Mouse (Mus musculus): Measurements from ENCODE around the gene B230217C12Rik. TPM values are rescaled to one million over a fixed set of nuclear protein-coding genes. Genes with fewer than 3 reads are reported as not detected.

B230217C12Rik gene
- polyA plus RNA-seq, 1 experiment from 2014 or later: 8.3 TPM

- H3K27ac ChIP-seq (ENCODE audit: low read depth, low read length): no peak overlapping the region
- H3K27me3 ChIP-seq (ENCODE audit: control insufficient read depth, insufficient read depth, low read length): no peaks in the 10 kb centered on the region
- peaks cover 5% of the 10 kb centered on the region for H3K4me1 ChIP-seq (ENCODE audit: control insufficient read depth, insufficient read depth, low read length)
- 84% methylated on average over 9 of the region's 9 CpGs for WGBS (ENCODE audit: insufficient replicate concordance)
- ATAC-seq (replicated peaks; ENCODE audit: insufficient number of reproducible peaks, low FRiP score, low TSS enrichment): no peak
- H3K4me2 ChIP-seq: no peak overlapping the region
- no peak overlapping the region for H3K9ac ChIP-seq (ENCODE audit: low read depth, low read length)
- H3K36me3 ChIP-seq (ENCODE audit: control insufficient read depth, insufficient read depth, low read length): peaks cover 14% of the 10 kb centered on the region; the same call in 1 of the 2 replicates
- H3K9me3 ChIP-seq (replicated peaks; ENCODE audit: control insufficient read depth, low read length): no peaks in the 10 kb centered on the region
- H3K4me3 ChIP-seq (ENCODE audit: low read depth, low read length): no peak overlapping the region
These were observed 14.6 kb upstream of the B230217C12Rik start for GRCm38 (mm10) chr11:97825971-97826370.

- Histone ChIP-seq H3K4me3 (ENCODE audit: low read depth, low read length) (no peak overlapping the region), H3K4me1 (ENCODE audit: control insufficient read depth, insufficient read depth, low read length) (peaks cover 1% of the 10 kb centered on the region; the same call in 1 of the 2 replicates), H3K36me3 (ENCODE audit: control insufficient read depth, insufficient read depth, low read length) (peaks cover 14% of the 10 kb centered on the region; the same call in 1 of the 2 replicates), H3K4me2 (no peak overlapping the region), H3K9ac (ENCODE audit: low read depth, low read length) (no peak overlapping the region), H3K9me3 (replicated peaks; ENCODE audit: control insufficient read depth, low read length) (no peaks in the 10 kb centered on the region), H3K27me3 (ENCODE audit: control insufficient read depth, insufficient read depth, low read length) (no peaks in the 10 kb centered on the region), H3K27ac (ENCODE audit: low read depth, low read length) (no peak overlapping the region)
- ATAC-seq (replicated peaks; ENCODE audit: insufficient number of reproducible peaks, low FRiP score, low TSS enrichment): no peak
- WGBS (ENCODE audit: insufficient replicate concordance): 61% methylated on average over 7 of the region's 7 CpGs
These were observed 14.2 kb upstream of the B230217C12Rik start for GRCm38 (mm10) chr11:97826414-97826813.

DNA sequence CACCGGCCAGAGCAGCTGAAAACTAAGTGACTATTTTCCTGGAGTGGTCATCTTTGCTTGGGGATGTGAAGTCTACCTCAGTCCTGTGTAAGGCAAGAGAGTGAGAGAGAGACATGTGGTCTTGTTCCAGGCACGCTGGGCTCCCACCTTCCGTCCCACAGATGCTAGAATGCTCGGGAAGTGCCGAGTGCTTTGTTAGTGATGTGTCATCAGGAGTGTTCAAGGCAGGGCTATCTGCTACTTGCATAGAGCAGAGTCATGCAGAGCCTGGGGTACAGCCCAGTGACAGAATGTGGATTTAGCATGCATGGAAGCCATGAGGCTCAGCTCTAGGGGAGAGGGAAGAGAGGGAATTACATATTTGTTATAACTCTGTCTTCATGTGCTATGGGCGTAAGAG lies 12.9 kb upstream of the B230217C12Rik start:
- H3K27me3 ChIP-seq (ENCODE audit: control insufficient read depth, insufficient read depth, low read length): no peaks in the 10 kb centered on the region
- H3K36me3 ChIP-seq (ENCODE audit: control insufficient read depth, insufficient read depth, low read length): peaks cover 14% of the 10 kb centered on the region; the same call in 1 of the 2 replicates
- H3K4me1 ChIP-seq (ENCODE audit: control insufficient read depth, insufficient read depth, low read length): no peaks in the 10 kb centered on the region
- H3K9ac ChIP-seq (ENCODE audit: low read depth, low read length): no peak overlapping the region
- H3K4me2 ChIP-seq: no peak overlapping the region
- no peaks in the 10 kb centered on the region for H3K9me3 ChIP-seq (replicated peaks; ENCODE audit: control insufficient read depth, low read length)
- ATAC-seq (replicated peaks; ENCODE audit: insufficient number of reproducible peaks, low FRiP score, low TSS enrichment): no peak
- no peak overlapping the region for H3K27ac ChIP-seq (ENCODE audit: low read depth, low read length)
- no peak overlapping the region for H3K4me3 ChIP-seq (ENCODE audit: low read depth, low read length)
- 55% methylated on average over 6 of the region's 6 CpGs for WGBS (ENCODE audit: insufficient replicate concordance)

DNA sequence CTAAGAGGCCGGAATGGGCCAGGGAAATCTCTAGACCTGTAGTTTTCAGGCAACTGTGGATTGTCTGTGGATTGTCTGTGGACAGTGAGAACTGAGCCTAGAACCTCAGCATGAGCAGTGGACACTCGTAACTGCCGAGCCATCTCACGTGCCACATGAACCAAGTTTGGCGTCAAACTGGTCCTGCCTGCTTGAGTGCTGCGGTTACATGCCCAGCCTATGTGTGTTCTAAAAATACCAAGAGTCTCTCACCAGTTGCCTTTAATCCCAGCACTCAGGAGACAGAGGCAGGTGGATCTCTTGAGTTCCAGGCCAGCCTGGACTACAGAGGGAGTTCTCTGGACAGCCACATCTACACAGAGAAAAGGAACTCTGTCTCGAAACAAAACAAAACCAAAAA lies 11.2 kb upstream of the B230217C12Rik start:
- WGBS (ENCODE audit: insufficient replicate concordance): 86% methylated on average over 7 of the region's 7 CpGs
- Histone ChIP-seq H3K4me1 (ENCODE audit: control insufficient read depth, insufficient read depth, low read length) (no peaks in the 10 kb centered on the region), H3K9me3 (replicated peaks; ENCODE audit: control insufficient read depth, low read length) (no peaks in the 10 kb centered on the region), H3K4me3 (ENCODE audit: low read depth, low read length) (no peak overlapping the region), H3K36me3 (ENCODE audit: control insufficient read depth, insufficient read depth, low read length) (peaks cover 18% of the 10 kb centered on the region; the same call in 1 of the 2 replicates), H3K27ac (ENCODE audit: low read depth, low read length) (no peak overlapping the region), H3K4me2 (no peak overlapping the region), H3K9ac (ENCODE audit: low read depth, low read length) (no peak overlapping the region), H3K27me3 (ENCODE audit: control insufficient read depth, insufficient read depth, low read length) (no peaks in the 10 kb centered on the region)
- ATAC-seq (replicated peaks; ENCODE audit: insufficient number of reproducible peaks, low FRiP score, low TSS enrichment): no peak

DNA sequence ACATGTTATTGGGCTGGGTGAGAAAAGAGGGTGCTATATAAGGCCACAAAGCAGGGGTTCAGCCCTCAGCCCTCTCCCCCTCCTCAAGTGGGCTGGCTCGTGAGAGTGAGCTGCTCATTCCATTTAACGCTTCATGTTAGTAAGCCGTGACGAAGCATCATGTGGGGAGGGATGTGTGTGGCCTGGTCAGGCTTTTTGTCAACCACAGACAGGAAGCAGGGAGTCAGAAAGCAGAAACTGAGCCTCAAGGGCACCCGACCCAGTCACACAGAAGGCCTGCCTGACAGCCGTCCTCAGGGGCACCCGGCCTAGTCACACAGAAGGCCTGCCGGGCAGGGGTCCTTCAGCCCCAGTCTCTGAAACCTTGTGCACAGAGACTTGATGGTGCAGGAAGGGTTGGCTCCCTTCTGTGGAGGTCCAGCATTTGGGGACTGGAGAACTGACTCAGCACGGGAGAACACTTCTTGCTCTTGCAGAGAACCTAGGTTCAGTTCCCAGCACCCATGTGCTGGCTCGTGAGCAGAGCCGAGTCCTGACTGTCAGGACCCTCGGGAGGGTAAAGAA lies 10.6 kb upstream of the B230217C12Rik start:
- WGBS (ENCODE audit: insufficient replicate concordance): 83% methylated on average over 12 of the region's 12 CpGs
- Histone ChIP-seq H3K4me2 (no peak overlapping the region), H3K9me3 (replicated peaks; ENCODE audit: control insufficient read depth, low read length) (no peaks in the 10 kb centered on the region), H3K36me3 (ENCODE audit: control insufficient read depth, insufficient read depth, low read length) (peaks cover 19% of the 10 kb centered on the region; the same call in 1 of the 2 replicates), H3K27me3 (ENCODE audit: control insufficient read depth, insufficient read depth, low read length) (no peaks in the 10 kb centered on the region), H3K4me1 (ENCODE audit: control insufficient read depth, insufficient read depth, low read length) (no peaks in the 10 kb centered on the region), H3K9ac (ENCODE audit: low read depth, low read length) (no peak overlapping the region), H3K4me3 (ENCODE audit: low read depth, low read length) (no peak overlapping the region), H3K27ac (ENCODE audit: low read depth, low read length) (no peak overlapping the region)
- ATAC-seq (replicated peaks; ENCODE audit: insufficient number of reproducible peaks, low FRiP score, low TSS enrichment): no peak

GRCm38 (mm10) chr11:97830501-97830900 lies 10.1 kb upstream of the B230217C12Rik start:
- ATAC-seq (replicated peaks; ENCODE audit: insufficient number of reproducible peaks, low FRiP score, low TSS enrichment): no peak
- Histone ChIP-seq H3K27ac (ENCODE audit: low read depth, low read length) (no peak overlapping the region), H3K4me3 (ENCODE audit: low read depth, low read length) (no peak overlapping the region), H3K4me2 (no peak overlapping the region), H3K9ac (ENCODE audit: low read depth, low read length) (no peak overlapping the region), H3K36me3 (ENCODE audit: control insufficient read depth, insufficient read depth, low read length) (0 out of 2 replicates have a peak, but pooled peaks cover 17% of the 10 kb centered on the region), H3K9me3 (replicated peaks; ENCODE audit: control insufficient read depth, low read length) (no peaks in the 10 kb centered on the region), H3K27me3 (ENCODE audit: control insufficient read depth, insufficient read depth, low read length) (no peaks in the 10 kb centered on the region), H3K4me1 (ENCODE audit: control insufficient read depth, insufficient read depth, low read length) (no peaks in the 10 kb centered on the region)
- 85% methylated on average over 6 of the region's 6 CpGs for WGBS (ENCODE audit: insufficient replicate concordance)

DNA sequence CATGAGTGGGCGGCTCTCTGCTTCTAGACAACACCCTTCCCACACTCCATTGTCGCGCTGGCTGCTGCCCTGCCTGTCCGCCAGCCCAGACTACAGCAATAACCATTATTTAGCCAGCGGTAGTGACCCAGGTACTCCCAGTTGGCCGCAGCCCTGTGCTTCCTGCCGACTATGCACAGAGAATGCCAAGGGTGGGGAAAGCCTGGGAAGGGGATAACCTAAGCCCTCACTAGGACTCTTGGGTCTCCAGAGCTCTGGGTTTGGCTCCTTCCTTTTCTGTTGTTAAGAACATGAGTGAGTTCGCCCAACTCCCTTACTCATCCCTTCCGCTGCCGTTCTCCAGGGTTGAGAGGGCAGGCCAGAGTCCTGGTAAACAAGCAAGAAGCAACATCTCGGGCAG lies 8.6 kb upstream of the B230217C12Rik start:
- H3K9ac ChIP-seq (ENCODE audit: low read depth, low read length): no peak overlapping the region
- H3K4me2 ChIP-seq: no peak overlapping the region
- no peaks in the 10 kb centered on the region for H3K27me3 ChIP-seq (ENCODE audit: control insufficient read depth, insufficient read depth, low read length)
- ATAC-seq (replicated peaks; ENCODE audit: insufficient number of reproducible peaks, low FRiP score, low TSS enrichment): no peak
- H3K27ac ChIP-seq (ENCODE audit: low read depth, low read length): no peak overlapping the region
- H3K4me1 ChIP-seq (ENCODE audit: control insufficient read depth, insufficient read depth, low read length): no peaks in the 10 kb centered on the region
- H3K36me3 ChIP-seq (ENCODE audit: control insufficient read depth, insufficient read depth, low read length): peaks cover 23% of the 10 kb centered on the region; the same call in 1 of the 2 replicates
- H3K9me3 ChIP-seq (replicated peaks; ENCODE audit: control insufficient read depth, low read length): no peaks in the 10 kb centered on the region
- no peak overlapping the region for H3K4me3 ChIP-seq (ENCODE audit: low read depth, low read length)
- WGBS (ENCODE audit: insufficient replicate concordance): 85% methylated on average over 11 of the region's 11 CpGs

DNA sequence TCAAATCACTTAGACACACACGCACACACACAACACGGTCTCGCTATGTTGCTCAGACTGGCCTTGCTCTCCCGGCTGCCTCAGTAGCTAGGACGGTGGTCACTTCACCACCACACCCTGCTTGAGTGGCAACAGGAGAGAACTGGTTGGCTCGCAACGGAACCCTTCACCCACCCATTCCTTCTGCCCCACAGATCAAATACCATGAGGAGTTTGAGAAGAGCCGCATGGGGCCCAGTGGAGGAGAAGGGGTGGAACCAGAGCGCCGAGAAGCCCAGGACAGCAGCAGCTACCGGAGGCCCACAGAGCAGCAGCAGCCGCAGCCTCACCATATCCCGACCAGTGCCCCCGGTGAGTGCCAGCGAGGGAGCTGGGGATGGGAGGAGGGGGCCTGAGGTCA lies 7.2 kb upstream of the B230217C12Rik start:
- no peak for ATAC-seq (replicated peaks; ENCODE audit: insufficient number of reproducible peaks, low FRiP score, low TSS enrichment)
- H3K27ac ChIP-seq (ENCODE audit: low read depth, low read length): no peak overlapping the region
- H3K27me3 ChIP-seq (ENCODE audit: control insufficient read depth, insufficient read depth, low read length): no peaks in the 10 kb centered on the region
- no peak overlapping the region for H3K4me3 ChIP-seq (ENCODE audit: low read depth, low read length)
- H3K4me2 ChIP-seq: no peak overlapping the region
- H3K36me3 ChIP-seq (ENCODE audit: control insufficient read depth, insufficient read depth, low read length): peaks cover 22% of the 10 kb centered on the region; the same call in 1 of the 2 replicates
- no peak overlapping the region for H3K9ac ChIP-seq (ENCODE audit: low read depth, low read length)
- WGBS (ENCODE audit: insufficient replicate concordance): 78% methylated on average over 15 of the region's 15 CpGs
- H3K9me3 ChIP-seq (replicated peaks; ENCODE audit: control insufficient read depth, low read length): no peaks in the 10 kb centered on the region
- no peaks in the 10 kb centered on the region for H3K4me1 ChIP-seq (ENCODE audit: control insufficient read depth, insufficient read depth, low read length)

DNA sequence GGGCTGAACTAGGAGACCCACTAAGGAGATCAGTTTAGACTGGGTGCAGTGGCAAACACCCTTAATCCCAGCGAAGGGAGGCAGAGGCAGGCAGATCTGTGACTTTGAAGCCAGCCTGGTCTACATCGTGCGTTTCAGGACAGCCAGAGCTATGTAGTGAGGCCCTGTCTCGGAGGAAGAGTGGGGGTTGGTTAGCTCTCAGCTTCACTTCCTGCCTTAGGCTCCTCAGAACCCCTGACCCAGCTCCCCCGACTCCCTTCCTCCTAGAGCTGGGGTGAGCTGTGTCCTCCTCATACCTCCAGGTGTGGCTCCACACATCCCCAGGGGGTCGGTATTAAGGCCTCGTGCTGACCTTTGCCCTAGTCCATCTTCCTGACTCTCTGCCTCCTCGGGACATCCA lies 4.0 kb upstream of the B230217C12Rik start:
- H3K27me3 ChIP-seq (ENCODE audit: control insufficient read depth, insufficient read depth, low read length): no peaks in the 10 kb centered on the region
- no peak overlapping the region for H3K4me2 ChIP-seq
- WGBS (ENCODE audit: insufficient replicate concordance): 47% methylated on average over 8 of the region's 8 CpGs
- no peak overlapping the region for H3K27ac ChIP-seq (ENCODE audit: low read depth, low read length)
- H3K9ac ChIP-seq (ENCODE audit: low read depth, low read length): no peak overlapping the region
- peaks cover 18% of the 10 kb centered on the region; the same call in 1 of the 2 replicates for H3K36me3 ChIP-seq (ENCODE audit: control insufficient read depth, insufficient read depth, low read length)
- H3K4me1 ChIP-seq (ENCODE audit: control insufficient read depth, insufficient read depth, low read length): peaks cover 3% of the 10 kb centered on the region; the same call in 1 of the 2 replicates
- no peaks in the 10 kb centered on the region for H3K9me3 ChIP-seq (replicated peaks; ENCODE audit: control insufficient read depth, low read length)
- no peak overlapping the region for H3K4me3 ChIP-seq (ENCODE audit: low read depth, low read length)
- no peak for ATAC-seq (replicated peaks; ENCODE audit: insufficient number of reproducible peaks, low FRiP score, low TSS enrichment)
